Mouse (Mus musculus): ENCODE results near the gene Vamp2. TPM values are rescaled to one million over a fixed set of nuclear protein-coding genes. Genes with fewer than 3 reads are reported as not detected.

The Vamp2 gene
- polyA plus RNA-seq, 1 experiment from 2014 or later: 66.7 TPM

GRCm38 (mm10) chr11:69078041-69078440 is 10.2 kb upstream of the Vamp2 start:
- WGBS: 53% methylated on average over 6 of the region's 6 CpGs
- Histone ChIP-seq H3K9ac (ENCODE audit: low read depth, low read length) (no peak overlapping the region), H3K27ac (no peak overlapping the region), H3K4me2 (ENCODE audit: low read length) (no peak overlapping the region), H3K4me1 (replicated peaks; ENCODE audit: insufficient read depth, low read length) (no peaks in the 10 kb centered on the region), H3K36me3 (ENCODE audit: insufficient read depth, low read length) (no peaks in the 10 kb centered on the region), H3K27me3 (ENCODE audit: insufficient read depth, low read length) (no peaks in the 10 kb centered on the region), H3K4me3 (replicated peaks; ENCODE audit: low read depth, low read length) (no peak overlapping the region), H3K9me3 (replicated peaks; ENCODE audit: low read length) (no peaks in the 10 kb centered on the region)
- ATAC-seq (replicated peaks; ENCODE audit: low FRiP score, low read depth) (no peak), DNase-seq (ENCODE audit: low spot score) (no peak)
- TF ChIP-seq CTCF (IDR thresholded peaks at IDR 0.05; ENCODE audit: low read depth): no peak

- Histone ChIP-seq H3K4me3 (replicated peaks; ENCODE audit: low read depth, low read length) (no peak overlapping the region), H3K4me1 (replicated peaks; ENCODE audit: insufficient read depth, low read length) (no peaks in the 10 kb centered on the region), H3K27me3 (ENCODE audit: insufficient read depth, low read length) (no peaks in the 10 kb centered on the region), H3K36me3 (ENCODE audit: insufficient read depth, low read length) (no peaks in the 10 kb centered on the region), H3K9ac (ENCODE audit: low read depth, low read length) (no peak overlapping the region), H3K9me3 (replicated peaks; ENCODE audit: low read length) (no peaks in the 10 kb centered on the region), H3K4me2 (ENCODE audit: low read length) (no peak overlapping the region), H3K27ac (peak overlapping the region; percentile 55; the same call in 1 of the 2 replicates)
- ATAC-seq (replicated peaks; ENCODE audit: low FRiP score, low read depth): 0 out of 2 replicates have a peak, but pooled peaks have one; percentile 31
- 32% methylated on average over 5 of the region's 5 CpGs for WGBS
- DNase-seq (ENCODE audit: low spot score): peak; percentile 54
- TF ChIP-seq CTCF (IDR thresholded peaks at IDR 0.05; ENCODE audit: low read depth): no peak
Observed at GRCm38 (mm10) chr11:69078805-69079438, 9.4 kb upstream of the Vamp2 start.

- 68% methylated on average over 15 of the region's 15 CpGs for WGBS
- TF ChIP-seq CTCF (IDR thresholded peaks at IDR 0.05; ENCODE audit: low read depth): no peak
- H3K4me2 ChIP-seq (ENCODE audit: low read length): no peak overlapping the region
- no peaks in the 10 kb centered on the region for H3K9me3 ChIP-seq (replicated peaks; ENCODE audit: low read length)
- DNase-seq (ENCODE audit: low spot score): peak; percentile 13
- no peak overlapping the region for H3K4me3 ChIP-seq (replicated peaks; ENCODE audit: low read depth, low read length)
- H3K27me3 ChIP-seq (ENCODE audit: insufficient read depth, low read length): no peaks in the 10 kb centered on the region
- H3K27ac ChIP-seq: no peak overlapping the region
- no peaks in the 10 kb centered on the region for H3K36me3 ChIP-seq (ENCODE audit: insufficient read depth, low read length)
- no peak overlapping the region for H3K9ac ChIP-seq (ENCODE audit: low read depth, low read length)
- no peaks in the 10 kb centered on the region for H3K4me1 ChIP-seq (replicated peaks; ENCODE audit: insufficient read depth, low read length)
- peak; percentile 36; the same call in 1 of the 2 replicates for ATAC-seq (replicated peaks; ENCODE audit: low FRiP score, low read depth)
Observed at GRCm38 (mm10) chr11:69080102-69080854, 8.0 kb upstream of the Vamp2 start.

- Histone ChIP-seq H3K4me2 (ENCODE audit: low read length) (no peak overlapping the region), H3K27me3 (ENCODE audit: insufficient read depth, low read length) (no peaks in the 10 kb centered on the region), H3K4me3 (replicated peaks; ENCODE audit: low read depth, low read length) (no peak overlapping the region), H3K9me3 (replicated peaks; ENCODE audit: low read length) (no peaks in the 10 kb centered on the region), H3K4me1 (replicated peaks; ENCODE audit: insufficient read depth, low read length) (no peaks in the 10 kb centered on the region), H3K9ac (ENCODE audit: low read depth, low read length) (no peak overlapping the region), H3K36me3 (ENCODE audit: insufficient read depth, low read length) (no peaks in the 10 kb centered on the region), H3K27ac (no peak overlapping the region)
- TF ChIP-seq CTCF (IDR thresholded peaks at IDR 0.05; ENCODE audit: low read depth): no peak
- DNase-seq (ENCODE audit: low spot score): no peak
- ATAC-seq (replicated peaks; ENCODE audit: low FRiP score, low read depth): no peak
- 91% methylated on average over 8 of the region's 8 CpGs for WGBS
Observed at GRCm38 (mm10) chr11:69080855-69081222, 7.5 kb upstream of the Vamp2 start.

- WGBS: 74% methylated on average over 7 of the region's 7 CpGs
- Histone ChIP-seq H3K4me2 (ENCODE audit: low read length) (no peak overlapping the region), H3K36me3 (ENCODE audit: insufficient read depth, low read length) (no peaks in the 10 kb centered on the region), H3K4me3 (replicated peaks; ENCODE audit: low read depth, low read length) (no peak overlapping the region), H3K9ac (ENCODE audit: low read depth, low read length) (no peak overlapping the region), H3K27ac (no peak overlapping the region), H3K27me3 (ENCODE audit: insufficient read depth, low read length) (no peaks in the 10 kb centered on the region), H3K9me3 (replicated peaks; ENCODE audit: low read length) (no peaks in the 10 kb centered on the region), H3K4me1 (replicated peaks; ENCODE audit: insufficient read depth, low read length) (no peaks in the 10 kb centered on the region)
- ATAC-seq (replicated peaks; ENCODE audit: low FRiP score, low read depth): no peak
- DNase-seq (ENCODE audit: low spot score): no peak
- no peak for TF ChIP-seq CTCF (IDR thresholded peaks at IDR 0.05; ENCODE audit: low read depth)
Observed at GRCm38 (mm10) chr11:69081613-69082012, 6.7 kb upstream of the Vamp2 start.

GRCm38 (mm10) chr11:69085608-69086007 is 2.7 kb upstream of the Vamp2 start:
- Histone ChIP-seq H3K27ac (no peak overlapping the region), H3K27me3 (ENCODE audit: insufficient read depth, low read length) (no peaks in the 10 kb centered on the region), H3K36me3 (ENCODE audit: insufficient read depth, low read length) (0 out of 2 replicates have a peak, but pooled peaks cover 4% of the 10 kb centered on the region), H3K4me2 (ENCODE audit: low read length) (no peak overlapping the region), H3K9ac (ENCODE audit: low read depth, low read length) (no peak overlapping the region), H3K4me1 (replicated peaks; ENCODE audit: insufficient read depth, low read length) (peaks cover 12% of the 10 kb centered on the region), H3K4me3 (replicated peaks; ENCODE audit: low read depth, low read length) (no peak overlapping the region), H3K9me3 (replicated peaks; ENCODE audit: low read length) (no peaks in the 10 kb centered on the region)
- WGBS: 59% methylated on average over 6 of the region's 6 CpGs
- DNase-seq (ENCODE audit: low spot score) (no peak), ATAC-seq (replicated peaks; ENCODE audit: low FRiP score, low read depth) (no peak)
- no peak for TF ChIP-seq CTCF (IDR thresholded peaks at IDR 0.05; ENCODE audit: low read depth)

All from kidney, postnatal 0 days (tissue).